Mouse (Mus musculus) thymus, postnatal 36 days (tissue): ENCODE results near the gene Ube2j1.

Source experiments
- DNase-seq, 2 experiments: peaks; one replicate each; pipeline ENCODE4 v3.0.0; 2022; ENCODE audit warnings: mixed read lengths in 2 of 2

The Ube2j1 gene

GRCm38 (mm10) chr4:33072526-33073161 lies 41.4 kb downstream of the Ube2j1 start:
- DNase-seq, result peak; percentile 73 to 85

DNA sequence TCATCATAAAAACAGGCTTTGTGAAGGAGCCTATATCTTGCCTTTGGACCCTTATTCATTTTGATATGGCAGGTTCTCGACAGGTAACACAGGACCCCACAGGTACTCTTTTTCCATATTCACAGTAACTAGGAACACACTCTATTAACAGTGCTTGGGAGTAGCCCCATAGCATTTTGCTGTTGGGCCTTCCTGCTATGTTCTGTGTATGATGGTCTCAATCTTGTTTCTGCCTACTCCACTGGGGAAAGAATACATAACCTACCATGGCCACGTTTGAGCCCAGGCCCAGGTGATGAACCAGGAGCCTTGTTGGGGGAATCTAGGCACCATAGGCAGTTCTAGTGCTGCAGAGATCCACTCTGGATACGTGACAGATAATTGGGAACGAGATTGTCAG lies 43.2 kb downstream of the Ube2j1 start:
- no peak for DNase-seq

- DNase-seq, result no peak
These were observed 43.6 kb downstream of the Ube2j1 start for GRCm38 (mm10) chr4:33074851-33075250.

DNA sequence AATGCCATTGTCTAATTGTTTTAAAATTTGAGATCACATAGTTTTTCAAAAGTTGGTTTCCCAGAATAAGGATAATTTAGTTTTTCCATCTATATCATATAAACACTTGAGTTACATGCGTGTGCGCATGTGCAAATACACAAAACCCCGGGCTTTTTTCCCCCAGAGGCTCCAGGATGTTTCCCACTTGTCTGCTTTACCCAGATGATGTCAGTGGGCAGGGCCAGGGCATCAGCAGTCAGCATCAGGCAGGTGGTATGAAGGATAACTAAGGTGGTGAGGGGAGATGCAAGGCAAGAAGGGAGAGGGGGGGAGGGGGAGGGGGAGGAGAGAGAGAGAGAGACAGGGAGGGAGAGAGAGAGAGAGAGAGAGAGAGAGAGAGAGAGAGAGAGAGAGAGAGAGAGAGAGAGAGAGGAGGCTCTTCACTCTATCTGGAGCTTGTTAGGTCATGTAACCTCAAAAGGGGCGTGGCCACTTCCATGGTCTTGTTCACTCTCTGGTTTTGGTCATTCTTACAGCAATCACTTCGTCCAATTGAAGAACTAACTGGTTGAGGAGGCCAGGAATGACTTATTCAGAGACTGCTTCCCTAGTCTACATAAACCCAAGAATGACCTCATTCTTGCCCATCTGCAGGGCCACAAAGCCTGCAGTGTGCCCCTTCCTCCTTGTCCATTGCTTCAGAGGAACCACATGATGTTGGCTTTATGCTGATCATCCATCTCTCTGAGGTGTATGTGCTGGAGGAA lies 44.7 kb downstream of the Ube2j1 start:
- DNase-seq, result no peak

GRCm38 (mm10) chr4:33077161-33077560 lies 45.9 kb downstream of the Ube2j1 start:
- peak; percentile 9 to 28 for DNase-seq

DNA sequence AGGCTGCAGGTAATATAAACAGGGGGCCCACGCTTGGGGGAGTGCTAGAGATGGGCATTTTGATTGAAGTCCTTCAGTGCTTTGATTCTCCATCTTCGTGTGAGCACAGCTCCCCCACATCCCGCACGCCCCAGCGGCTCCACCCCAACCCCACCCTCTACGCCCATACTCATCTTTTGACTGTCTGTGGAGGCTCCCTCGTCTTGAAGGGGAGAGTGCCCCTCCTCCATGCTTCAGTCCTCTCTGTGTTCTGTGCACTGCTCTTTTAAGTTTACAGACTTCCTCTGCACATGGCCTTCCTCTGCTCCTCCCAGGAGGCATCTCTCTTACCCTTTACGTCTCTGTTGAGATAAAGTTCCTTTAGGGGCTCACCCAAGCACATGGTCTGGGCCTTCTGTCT lies 46.5 kb downstream of the Ube2j1 start:
- DNase-seq, result peak; percentile 46 to 70

DNA sequence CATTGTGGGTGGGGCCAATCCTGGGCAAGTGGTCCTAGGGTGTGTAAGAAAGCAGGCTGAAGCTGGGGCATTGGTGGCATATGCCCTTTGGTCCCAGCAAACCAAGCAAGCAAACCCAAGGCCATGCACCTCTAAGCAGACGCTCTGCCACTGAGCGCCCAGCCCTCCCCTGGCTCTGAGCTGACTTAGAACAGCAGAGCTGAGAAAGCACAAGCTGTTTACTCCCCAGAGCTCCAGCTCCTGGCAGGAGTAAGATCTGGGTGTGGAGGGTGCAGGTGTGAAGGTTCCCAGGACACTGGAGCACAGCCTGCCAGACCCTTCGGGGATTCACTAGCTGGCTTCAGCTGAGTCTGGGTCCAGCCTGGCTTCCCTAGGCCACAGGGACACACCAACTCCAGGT lies 47.3 kb downstream of the Ube2j1 start:
- no peak for DNase-seq

DNA sequence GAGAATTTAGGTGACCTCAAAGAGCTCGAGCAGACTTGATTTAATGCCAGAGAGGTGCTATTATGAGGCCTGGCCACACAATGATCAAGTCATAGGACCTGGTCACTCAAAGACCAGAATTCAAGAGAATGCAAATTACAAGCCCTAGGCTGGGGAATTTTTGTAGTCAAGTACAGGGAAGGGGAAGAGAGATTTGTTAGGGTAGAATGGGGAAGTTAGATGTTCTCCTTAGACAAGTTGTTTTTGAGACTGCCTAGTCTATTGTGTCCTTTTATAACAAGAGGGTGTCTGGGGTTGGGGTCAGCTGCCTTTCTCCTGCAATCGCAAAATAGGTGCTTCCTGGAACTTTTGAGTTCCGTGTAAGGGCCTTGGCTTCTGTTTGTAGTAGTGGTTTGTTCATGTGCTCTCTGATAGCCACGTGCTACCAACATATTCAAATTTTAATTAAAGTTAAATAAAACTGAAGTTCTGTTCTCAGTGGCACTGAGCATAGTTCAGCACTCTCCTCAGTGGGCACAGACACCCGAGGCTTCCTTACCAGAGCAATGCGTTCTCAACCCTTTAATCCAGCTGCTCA lies 68.0 kb downstream of the Ube2j1 start:
- DNase-seq, result no peak
